Mouse (Mus musculus): ENCODE data around the gene Dpp8.

DNA sequence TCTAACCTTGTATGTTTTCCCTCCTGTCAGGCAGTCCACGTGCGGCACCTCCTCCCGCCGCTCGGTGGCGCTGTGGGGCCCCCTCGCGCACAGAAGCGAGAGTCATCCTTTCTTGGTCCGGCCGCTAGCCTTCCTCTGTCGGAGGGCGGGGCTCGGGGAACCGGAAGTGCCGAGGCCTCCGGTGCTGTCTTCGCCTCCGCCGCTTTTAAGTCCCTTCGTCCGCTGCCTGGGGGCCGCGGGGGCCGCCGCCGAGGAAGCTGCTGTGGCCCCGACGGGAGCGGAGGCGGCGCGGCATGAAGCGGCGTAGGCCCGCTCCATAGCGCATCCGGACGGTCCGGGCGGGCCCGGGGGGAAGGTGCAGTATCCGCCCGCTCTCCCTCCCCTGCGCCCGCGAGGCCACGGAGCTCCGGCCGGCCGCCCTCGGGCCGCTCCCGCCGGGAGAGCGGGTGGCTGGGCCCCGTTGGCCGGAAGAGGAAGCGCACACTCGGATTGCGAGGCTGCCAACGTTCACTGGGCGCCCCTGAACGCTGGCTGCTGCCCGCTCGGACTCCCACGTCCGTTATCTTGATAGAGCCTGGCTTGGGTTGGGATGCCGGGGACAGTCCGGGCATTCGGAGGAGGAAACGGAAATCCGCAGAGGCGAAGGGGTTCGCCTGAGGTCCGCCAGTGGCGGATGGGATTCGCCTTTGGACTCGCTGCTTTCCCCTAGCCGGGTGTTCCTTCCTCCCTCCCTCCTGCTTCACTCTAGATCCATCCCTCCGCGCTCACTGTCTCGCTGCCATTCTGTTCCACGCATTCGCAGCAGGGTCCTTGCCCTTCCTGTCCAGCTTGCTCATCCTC lies at the start of gene Dpp8:
- TF ChIP-seq ZC3H11A (IDR thresholded peaks at IDR 0.05; ENCODE audit: borderline replicate concordance, low read depth, low read length), result 0 out of 2 replicates have a peak, but pooled peaks have one; percentile 10
- peak; percentile 80; the same call in 1 of the 2 replicates for TF ChIP-seq HCFC1 (IDR thresholded peaks at IDR 0.05; ENCODE audit: borderline replicate concordance, insufficient read depth, low read length)
- no peak for TF ChIP-seq CHD2 (IDR thresholded peaks at IDR 0.05; ENCODE audit: low read depth, low read length)
- TF ChIP-seq MAFK (IDR thresholded peaks at IDR 0.05; ENCODE audit: insufficient read depth, low read depth, low read length), result no peak
- TF ChIP-seq ZNF384 (IDR thresholded peaks at IDR 0.05; ENCODE audit: low read depth, low read length), result no peak
